Mouse (Mus musculus) forelimb bud, embryonic 11.5 days (tissue): ENCODE data around the gene Usp28.
"Not testable (repeated sequence)": the region's sequence is repeated elsewhere in the genome, so short reads cannot be mapped to it uniquely, and the experiment has no call there.

Source experiments
- DNase-seq: peaks from one replicate; pipeline ENCODE4 v3.0.0-alpha.2; 2012; ENCODE audit warnings: low read depth, low spot score

Gene Usp28

GRCm38 (mm10) chr9:48984845-48985707 lies at the start of gene Usp28:
Gene Usp28 (plus strand): TSS chr9:48985375.
- peak; percentile 99 for DNase-seq

GRCm38 (mm10) chr9:48942349-48942748 lies 42.8 kb upstream of the Usp28 start:
- DNase-seq: no peak

DNA sequence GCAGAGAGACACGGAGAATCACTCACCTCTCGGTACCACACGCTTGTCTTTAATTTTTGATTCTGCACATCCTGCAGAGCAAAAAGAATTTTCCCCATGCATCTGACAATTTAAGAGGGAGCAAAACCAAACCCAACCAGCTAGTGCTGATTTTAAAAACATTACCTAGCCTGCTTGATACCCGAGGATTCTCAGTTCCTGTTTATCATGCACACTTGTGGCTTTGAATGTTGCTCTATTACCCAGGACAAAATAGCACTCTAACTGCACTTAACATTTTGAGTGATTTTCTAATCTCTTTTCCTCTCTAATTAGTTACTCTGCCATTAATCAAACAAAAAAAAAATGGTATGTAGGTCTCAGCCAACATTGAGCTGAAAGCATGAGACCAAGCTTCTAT lies 37.6 kb upstream of the Usp28 start:
- DNase-seq: no peak

DNA sequence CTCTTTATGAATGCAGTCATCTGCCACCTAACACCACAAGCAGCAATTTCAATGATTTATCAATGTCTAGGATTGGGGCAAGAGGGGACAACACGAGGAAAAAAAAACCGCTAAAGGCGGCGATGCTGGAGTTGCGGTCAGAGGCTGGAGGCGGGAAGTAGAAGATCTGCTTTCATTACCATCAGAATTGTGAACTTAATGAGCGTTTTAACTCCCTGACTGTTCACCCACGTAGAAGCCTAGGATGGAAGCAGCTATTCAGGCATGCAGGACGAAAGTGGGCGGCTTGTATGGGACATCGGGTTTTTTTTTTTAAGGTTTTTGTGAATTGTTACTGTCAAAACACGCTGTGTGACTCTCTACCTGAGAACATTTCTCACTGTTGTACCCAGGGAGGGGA lies 23.9 kb upstream of the Usp28 start:
- no peak for DNase-seq

DNA sequence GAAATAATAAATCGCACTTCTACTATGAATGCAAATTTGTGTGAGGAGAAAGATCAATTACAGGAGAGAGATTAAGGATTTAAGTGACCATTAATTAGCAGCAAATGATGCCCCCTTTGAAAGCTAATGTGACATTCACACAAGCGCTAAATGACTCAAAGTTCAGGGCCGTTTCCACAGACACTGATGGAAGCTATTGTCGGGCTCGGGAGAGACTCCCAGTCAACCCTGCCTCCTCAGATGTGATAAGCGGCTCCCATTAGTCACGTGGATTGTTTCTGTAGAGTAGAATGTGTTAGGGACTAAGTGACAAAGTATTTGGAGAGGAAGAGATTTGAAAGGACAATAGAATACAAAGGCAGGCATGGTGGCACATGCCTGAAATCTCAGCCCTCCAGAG lies 23.0 kb upstream of the Usp28 start:
- DNase-seq: no peak

DNA sequence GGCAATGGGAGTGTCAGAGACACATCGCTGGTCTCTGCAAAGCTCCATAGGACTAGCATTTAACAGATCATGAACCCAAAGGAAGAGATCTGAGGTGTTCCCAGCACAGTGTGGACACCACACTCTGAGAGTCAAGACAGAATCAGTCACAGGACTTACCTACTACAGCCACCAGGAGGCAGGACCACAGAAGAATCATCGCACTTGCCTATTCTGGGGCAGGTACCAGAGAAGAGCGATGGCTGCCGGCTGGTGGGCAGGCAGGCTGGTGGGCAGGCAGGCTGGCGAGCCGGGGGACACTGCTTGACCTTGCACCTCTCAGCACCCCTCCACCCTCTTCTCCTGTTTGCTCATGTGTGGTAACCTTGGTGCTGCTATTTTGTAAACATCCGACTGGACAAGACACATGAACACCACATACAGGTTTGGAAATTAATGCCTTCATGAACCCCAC lies 20.6 kb upstream of the Usp28 start, which contains the start of gene Htr3b:
Gene Htr3b (minus strand): TSS at position 404 of the 454 bp plus-strand sequence.
- DNase-seq: no peak

DNA sequence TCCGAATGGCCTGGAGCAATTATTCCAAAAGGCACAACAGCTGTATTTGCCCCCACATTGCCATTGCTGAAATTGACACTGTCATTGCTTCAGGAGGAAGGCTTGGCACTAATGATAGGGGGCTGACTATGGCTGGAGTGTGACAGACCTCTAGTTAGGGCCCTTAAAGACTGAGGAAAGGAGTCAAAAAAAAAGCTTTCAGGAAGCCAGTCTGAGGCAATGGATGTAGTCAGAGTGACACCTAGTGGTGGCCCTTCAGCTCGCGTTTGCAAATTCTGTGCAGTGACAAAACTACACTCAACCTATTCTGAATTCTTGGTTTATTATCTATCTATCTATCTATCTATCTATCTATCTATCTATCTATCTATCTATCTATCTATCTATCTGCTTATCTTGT lies 12.7 kb upstream of the Usp28 start:
- peak; percentile 66 for DNase-seq

GRCm38 (mm10) chr9:48976661-48977355 lies 8.4 kb upstream of the Usp28 start:
- no peak for DNase-seq

- DNase-seq: no peak
These were observed 4.8 kb upstream of the Usp28 start for GRCm38 (mm10) chr9:48980371-48980770.

- no peak for DNase-seq
These were observed 4.4 kb upstream of the Usp28 start for GRCm38 (mm10) chr9:48980781-48981180.

GRCm38 (mm10) chr9:48981827-48982226 lies 3.3 kb upstream of the Usp28 start:
- no peak for DNase-seq

DNA sequence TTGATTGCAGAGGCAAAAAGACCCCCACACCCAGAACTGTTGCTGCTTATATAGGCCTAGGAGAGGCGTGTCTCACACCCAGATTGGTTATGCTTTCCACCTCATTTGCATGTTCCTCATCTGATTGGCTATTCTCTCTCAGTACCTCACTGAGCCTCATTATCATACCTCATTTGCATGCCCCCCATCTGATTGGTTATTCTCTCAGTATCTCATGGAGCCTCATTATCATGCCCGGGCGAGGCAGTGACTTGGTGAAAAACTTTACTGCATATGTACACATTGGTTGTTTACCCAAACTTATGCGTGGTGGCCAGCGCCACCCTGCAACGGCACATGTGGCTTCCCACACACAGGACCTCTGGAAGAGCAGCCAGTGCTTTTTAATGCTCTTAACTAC lies 1.4 kb upstream of the Usp28 start:
- DNase-seq: not testable (repeated sequence)

- no peak for DNase-seq
These were observed 793 bp upstream of the Usp28 start for GRCm38 (mm10) chr9:48984320-48984844.

- DNase-seq: no peak
These were observed 523 bp downstream of the Usp28 start for GRCm38 (mm10) chr9:48985708-48986088.

GRCm38 (mm10) chr9:48986616-48987141 lies 1.5 kb downstream of the Usp28 start:
- no peak for DNase-seq

GRCm38 (mm10) chr9:48987201-48988101 lies 2.3 kb downstream of the Usp28 start:
- DNase-seq: no peak

GRCm38 (mm10) chr9:48991671-48992070 lies 6.5 kb downstream of the Usp28 start:
- DNase-seq: no peak

DNA sequence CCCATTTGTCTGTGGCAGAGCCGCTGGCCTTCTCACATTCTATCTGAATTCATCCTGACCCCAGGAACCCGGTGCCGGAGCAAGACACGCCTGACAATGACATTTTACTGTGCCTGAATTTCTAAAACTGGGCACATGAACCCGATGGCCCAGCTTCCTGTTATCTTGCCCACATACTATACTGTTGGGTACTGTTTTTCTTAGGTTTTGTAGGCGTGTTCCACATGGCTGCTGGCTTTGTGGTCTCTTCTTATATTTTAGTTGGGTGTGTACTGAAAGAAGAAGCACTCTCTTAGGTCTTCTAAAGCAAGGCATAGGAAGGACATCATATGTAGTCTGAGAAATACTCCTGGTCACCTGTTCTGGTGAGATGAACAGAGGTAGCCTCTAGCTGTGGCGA lies 9.6 kb downstream of the Usp28 start:
- no peak for DNase-seq

- DNase-seq: no peak
These were observed 10.6 kb downstream of the Usp28 start for GRCm38 (mm10) chr9:48995735-48996134.

DNA sequence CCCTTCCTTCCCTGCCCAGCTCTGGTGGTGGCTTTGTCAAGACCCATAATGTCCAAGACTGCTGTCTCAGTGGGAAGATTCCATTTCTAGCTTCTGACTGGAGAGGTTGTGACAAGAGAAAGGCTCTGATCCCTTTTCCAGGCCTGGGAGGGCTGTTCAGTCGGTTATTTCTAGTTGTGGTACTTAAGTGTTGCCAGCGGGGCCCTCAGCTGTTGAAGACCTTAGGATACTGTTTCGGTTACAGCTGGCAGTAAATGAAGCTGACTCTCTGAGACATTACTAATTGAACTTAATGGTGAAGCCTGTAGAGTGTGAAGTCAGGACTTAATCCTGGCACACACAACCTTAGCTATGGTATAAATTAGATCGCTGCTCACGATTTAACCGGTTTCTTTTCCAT lies 14.1 kb downstream of the Usp28 start:
- DNase-seq: no peak

DNA sequence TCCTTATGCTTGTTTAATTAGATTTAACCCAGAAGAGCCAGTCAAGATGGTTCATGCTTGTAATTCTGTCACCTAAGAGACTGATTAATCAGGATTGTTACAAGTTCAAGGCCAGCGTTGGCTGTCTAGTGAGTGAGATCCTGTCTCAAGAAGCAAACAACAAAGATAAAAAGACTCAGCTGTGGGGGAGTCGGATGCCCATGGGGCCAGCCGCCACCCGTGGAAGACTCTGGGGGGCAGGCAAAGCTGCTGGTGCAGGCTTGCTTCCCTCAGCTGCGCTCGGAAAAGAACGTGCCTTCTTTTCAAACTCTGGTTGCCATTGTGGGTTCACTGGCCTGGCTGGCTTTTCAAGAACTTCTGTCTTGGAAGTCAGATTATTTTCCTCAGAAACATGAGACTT lies 30.6 kb downstream of the Usp28 start:
- DNase-seq: no peak
